Mouse (Mus musculus): ENCODE data around the gene Cldn34c3.
"Not testable (repeated sequence)": the region's sequence is repeated elsewhere in the genome, so short reads cannot be mapped to it uniquely, and the experiment has no call there.

The Cldn34c3 gene

DNA sequence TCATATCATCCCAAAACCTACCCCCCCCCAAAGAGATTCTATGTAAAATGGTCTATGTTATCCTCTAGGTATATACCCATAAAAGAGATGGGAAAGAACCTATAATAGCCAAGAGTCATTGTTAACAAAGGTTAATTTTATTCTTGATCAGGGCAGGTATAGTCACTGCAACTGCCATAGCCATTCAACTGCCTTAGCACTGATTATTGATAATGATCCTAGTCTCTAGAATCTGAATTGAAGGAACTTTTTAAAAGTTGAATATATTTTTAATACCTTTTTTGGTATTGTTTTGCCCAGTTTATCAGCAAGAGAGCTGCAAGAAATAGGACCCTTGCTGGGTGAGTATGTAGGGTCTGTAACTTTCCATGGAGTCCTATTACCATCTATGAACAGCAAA lies at the start of gene Cldn34c3:
TSS of gene Cldn34c3 (plus strand) at position 301 of the 400 bp plus-strand sequence.
- not testable (repeated sequence) for DNase-seq (ENCODE audit: low spot score in 2 of 2)
